Mouse (Mus musculus) intestine, postnatal 0 days (tissue): ENCODE results near the gene Sgo2a. TPM values are rescaled to one million over a fixed set of nuclear protein-coding genes. Genes with fewer than 3 reads are reported as not detected.

ENCODE experiments used
- ATAC-seq: fragments of 200-750 bp; cut with Nextera tagmentation; 2 replicates; pipeline ENCODE4 v1.8.0; 2017; ENCODE audit warnings: mild to moderate bottlenecking, moderate TSS enrichment, moderate library complexity
- H3K27ac ChIP-seq: fragments of 300-500 bp; sonication (generic); 2 replicates; pipeline ENCODE4 v1.5.1; 2014; ENCODE audit warnings: mild to moderate bottlenecking, low read depth, low read length, moderate library complexity
- H3K27me3 ChIP-seq: fragments of 300-500 bp; sonication (generic); replicated peaks from 2 replicates; pipeline ENCODE4 v1.6.1; 2014; ENCODE audit warnings: low read length, mixed read lengths; ENCODE audit not compliant: control insufficient read depth, insufficient read depth
- H3K36me3 ChIP-seq: fragments of 300-500 bp; sonication (generic); 2 replicates; pipeline ENCODE4 v1.6.1; 2014; ENCODE audit warnings: mild to moderate bottlenecking, moderate library complexity; ENCODE audit not compliant: control insufficient read depth, insufficient read depth
- H3K4me1 ChIP-seq: fragments of 300-500 bp; sonication (generic); replicated peaks from 2 replicates; pipeline ENCODE4 v1.6.1; 2014; ENCODE audit warnings: antibody characterized with exemption, low read length, mixed read lengths; ENCODE audit not compliant: control insufficient read depth, insufficient read depth
- H3K4me2 ChIP-seq: fragments of 300-500 bp; sonication (generic); replicated peaks from 2 replicates; pipeline ENCODE4 v1.6.1; 2014; ENCODE audit warnings: low read depth, mild to moderate bottlenecking, moderate library complexity
- H3K4me3 ChIP-seq: fragments of 300-500 bp; sonication (generic); 2 replicates; pipeline ENCODE4 v1.5.1; 2014; ENCODE audit warnings: low read depth, low read length
- H3K9ac ChIP-seq: fragments of 300-500 bp; sonication (generic); 2 replicates; pipeline ENCODE4 v1.6.1; 2014; ENCODE audit warnings: mild to moderate bottlenecking, low read depth, low read length
- H3K9me3 ChIP-seq: fragments of 300-500 bp; sonication (generic); 2 replicates; pipeline ENCODE4 v1.6.1; 2016; ENCODE audit warnings: mixed run types; ENCODE audit not compliant: control insufficient read depth
- CTCF ChIP-seq: sonication (generic); IDR thresholded peaks from 2 replicates; pipeline ENCODE4 v1.5.1; 2016; ENCODE audit warnings: low read depth, mild to moderate bottlenecking, control low read depth, antibody characterized with exemption, moderate library complexity
- WGBS: fragments of 180-500 bp; shearing (Covaris S2); extraction: QIAGEN DNeasy Blood & Tissue Kit; methylation state at CpG from one replicate; pipeline ENCODE4 v1.1.7; 2014; 5-methylcytosine and 5-hydroxymethylcytosine counted together
- polyA plus RNA-seq: library from polyadenylated mRNA; unstranded; fragments of >200 nt; fragmentation: Nextera tagmentation; extraction: Ambion mirVana; gene quantifications from 2 replicates; pipeline ENCODE4 v1.2.1, GENCODE M21; 2015

Gene Sgo2a
- polyA plus RNA-seq, 1 experiment from 2014 or later, result 4.4 TPM

- Histone ChIP-seq H3K4me2 (no peak overlapping the region), H3K4me1 (no peaks in the 10 kb centered on the region), H3K27me3 (no peaks in the 10 kb centered on the region), H3K36me3 (no peaks in the 10 kb centered on the region), H3K27ac (no peak overlapping the region), H3K4me3 (no peak overlapping the region), H3K9ac (no peak overlapping the region), H3K9me3 (no peaks in the 10 kb centered on the region)
- WGBS, result 84% methylated on average over 2 of the region's 2 CpGs
- no peak for ATAC-seq
- TF ChIP-seq CTCF, result no peak
Observed at GRCm38 (mm10) chr1:58072416-58072815, 76.6 kb downstream of the Sgo2a start.

GRCm38 (mm10) chr1:58072991-58073730 is 77.4 kb downstream of the Sgo2a start:
- no peak for TF ChIP-seq CTCF
- Histone ChIP-seq H3K27me3 (no peaks in the 10 kb centered on the region), H3K4me1 (no peaks in the 10 kb centered on the region), H3K27ac (no peak overlapping the region), H3K4me2 (no peak overlapping the region), H3K9ac (no peak overlapping the region), H3K4me3 (no peak overlapping the region), H3K36me3 (no peaks in the 10 kb centered on the region), H3K9me3 (no peaks in the 10 kb centered on the region)
- 75% methylated on average over 12 of the region's 12 CpGs for WGBS
- no peak for ATAC-seq

GRCm38 (mm10) chr1:58074266-58074665 is 78.5 kb downstream of the Sgo2a start:
- no peak overlapping the region for H3K4me3 ChIP-seq
- no peaks in the 10 kb centered on the region for H3K36me3 ChIP-seq
- H3K9me3 ChIP-seq, result no peaks in the 10 kb centered on the region
- WGBS, result 93% methylated on average over 2 of the region's 2 CpGs
- H3K9ac ChIP-seq, result no peak overlapping the region
- no peaks in the 10 kb centered on the region for H3K27me3 ChIP-seq
- no peak for ATAC-seq
- TF ChIP-seq CTCF, result no peak
- no peak overlapping the region for H3K4me2 ChIP-seq
- no peak overlapping the region for H3K27ac ChIP-seq
- H3K4me1 ChIP-seq, result no peaks in the 10 kb centered on the region

Other genes with a start within 250 kb of the Sgo2a start
- 42.5 and 48.9 TPM in 2 replicates for gene Spats2l, start 221.8 kb upstream of the Sgo2a start, polyA plus RNA-seq
- gene Kctd18, start 23.0 kb downstream of the Sgo2a start, polyA plus RNA-seq, result 6.5 and 6.9 TPM in 2 replicates
- gene Aox1, start 34.0 kb downstream of the Sgo2a start, polyA plus RNA-seq, result 0.08 TPM in 2 replicates
- 0.16 and 0.47 TPM in 2 replicates for gene Aox3, start 117.2 kb downstream of the Sgo2a start, polyA plus RNA-seq
- gene Aox4, start 214.4 kb downstream of the Sgo2a start, polyA plus RNA-seq, result not detected in 2 replicates